Mouse (Mus musculus) heart, postnatal 0 days (tissue): Measurements from ENCODE around the gene Slc12a5. TPM values are rescaled to one million over a fixed set of nuclear protein-coding genes. Genes with fewer than 3 reads are reported as not detected.

ENCODE experiments used
- ATAC-seq: fragments of 200-750 bp; cut with Nextera tagmentation; 2 replicates; pipeline ENCODE4 v1.8.0; 2017; ENCODE audit warnings: low read depth, moderate number of reproducible peaks, moderate library complexity; ENCODE audit not compliant: insufficient read depth
- DNase-seq: peaks from one replicate; pipeline ENCODE4 v3.0.0-alpha.2; 2016; ENCODE audit warnings: low spot score
- H3K27ac ChIP-seq: fragments of 300-500 bp; sonication (generic); 2 replicates; pipeline ENCODE4 v1.5.1; 2014; ENCODE audit warnings: low read depth, mild to moderate bottlenecking
- H3K27me3 ChIP-seq: fragments of 300-500 bp; sonication (generic); 2 replicates; pipeline ENCODE4 v1.6.1; 2014; ENCODE audit warnings: low read length, mixed read lengths; ENCODE audit not compliant: control insufficient read depth, insufficient read depth
- H3K36me3 ChIP-seq: fragments of 300-500 bp; sonication (generic); replicated peaks from 2 replicates; pipeline ENCODE4 v1.6.1; 2014; ENCODE audit warnings: low read length, mixed read lengths; ENCODE audit not compliant: control insufficient read depth, insufficient read depth
- H3K4me1 ChIP-seq: fragments of 300-500 bp; sonication (generic); 2 replicates; pipeline ENCODE4 v1.6.1; 2014; ENCODE audit warnings: antibody characterized with exemption; ENCODE audit not compliant: control insufficient read depth, insufficient read depth
- H3K4me2 ChIP-seq: fragments of 300-500 bp; sonication (generic); 2 replicates; pipeline ENCODE4 v1.6.1; 2014; ENCODE audit warnings: low read depth, mild to moderate bottlenecking, low read length, moderate library complexity
- H3K4me3 ChIP-seq: fragments of 300-500 bp; sonication (generic); 2 replicates; pipeline ENCODE4 v1.5.1; 2014; ENCODE audit warnings: low read depth, low read length
- H3K9ac ChIP-seq: fragments of 300-500 bp; sonication (generic); replicated peaks from 2 replicates; pipeline ENCODE4 v1.6.1; 2014; ENCODE audit warnings: low read depth, low read length, mixed read lengths
- H3K9me3 ChIP-seq: fragments of 300-500 bp; sonication (generic); replicated peaks from 2 replicates; pipeline ENCODE4 v1.6.1; 2016; ENCODE audit warnings: low read length; ENCODE audit not compliant: control insufficient read depth
- CTCF ChIP-seq: IDR thresholded peaks from 2 replicates; pipeline ENCODE4 v1.5.1; 2016; ENCODE audit warnings: antibody characterized with exemption, control low read depth, low read depth
- EP300 ChIP-seq: IDR thresholded peaks from 2 replicates; pipeline ENCODE4 v1.6.1; 2016; ENCODE audit warnings: antibody characterized with exemption, low read depth
- WGBS: fragments of 180-500 bp; shearing (Covaris S2); extraction: QIAGEN DNeasy Blood & Tissue Kit; methylation state at CpG from one replicate; pipeline ENCODE4 v1.1.7; 2014; 5-methylcytosine and 5-hydroxymethylcytosine counted together
- polyA plus RNA-seq: library from polyadenylated mRNA; unstranded; fragments of >200 nt; fragmentation: Nextera tagmentation; extraction: Ambion mirVana; gene quantifications from 2 replicates; pipeline ENCODE4 v1.2.1, GENCODE M21; 2015
- total RNA-seq: library from RNA; depleted of rRNA; stranded (reverse); fragments of >200 nt; gene quantifications from 2 replicates; pipeline ENCODE4 v1.2.3, GENCODE M21; 2014; ENCODE audit warnings: low replicate concordance

The Slc12a5 gene
- total and polyA plus RNA-seq, 2 experiments from 2014 or later = 0.31 to 0.50 TPM

DNA sequence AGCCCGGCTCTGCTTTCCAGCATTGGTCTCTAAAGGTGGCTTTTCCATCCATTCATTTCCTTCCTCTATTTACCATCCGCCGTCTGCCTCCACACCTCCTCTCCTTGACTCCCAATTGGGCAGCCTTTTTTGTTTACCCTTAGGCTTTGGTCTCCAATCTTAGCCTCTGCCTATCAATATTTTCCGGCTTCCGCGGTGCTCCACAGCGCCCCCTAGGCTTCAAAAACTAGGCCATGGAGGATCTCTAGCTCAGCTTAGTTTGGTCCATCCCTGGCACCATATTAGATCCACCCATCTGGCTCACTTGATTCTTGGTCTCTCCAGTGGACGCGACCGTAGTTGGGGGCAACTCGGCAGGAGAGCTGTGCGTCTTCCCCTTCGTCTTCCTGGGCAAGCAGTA lies 10.1 kb upstream of the Slc12a5 start:
- TF ChIP-seq CTCF (peak; percentile 19; the same call in 1 of the 2 replicates), EP300 (no peak)
- H3K4me2 ChIP-seq = no peak overlapping the region
- H3K36me3 ChIP-seq = no peaks in the 10 kb centered on the region
- WGBS = 26% methylated on average over 13 of the region's 13 CpGs
- DNase-seq (no peak), ATAC-seq (no peak)
- no peak overlapping the region for H3K27ac ChIP-seq
- H3K4me1 ChIP-seq = no peaks in the 10 kb centered on the region
- no peak overlapping the region for H3K9ac ChIP-seq
- no peaks in the 10 kb centered on the region for H3K9me3 ChIP-seq
- no peak overlapping the region for H3K4me3 ChIP-seq
- peaks cover 89% of the 10 kb centered on the region for H3K27me3 ChIP-seq

GRCm38 (mm10) chr2:164951745-164952144 lies 8.9 kb upstream of the Slc12a5 start:
- Histone ChIP-seq H3K4me2 (no peak overlapping the region), H3K27me3 (peaks cover 87% of the 10 kb centered on the region), H3K27ac (no peak overlapping the region), H3K9me3 (no peaks in the 10 kb centered on the region), H3K9ac (no peak overlapping the region), H3K4me3 (no peak overlapping the region), H3K4me1 (no peaks in the 10 kb centered on the region), H3K36me3 (no peaks in the 10 kb centered on the region)
- TF ChIP-seq CTCF (no peak), EP300 (no peak)
- 73% methylated on average over 4 of the region's 4 CpGs for WGBS
- DNase-seq (no peak), ATAC-seq (no peak)

DNA sequence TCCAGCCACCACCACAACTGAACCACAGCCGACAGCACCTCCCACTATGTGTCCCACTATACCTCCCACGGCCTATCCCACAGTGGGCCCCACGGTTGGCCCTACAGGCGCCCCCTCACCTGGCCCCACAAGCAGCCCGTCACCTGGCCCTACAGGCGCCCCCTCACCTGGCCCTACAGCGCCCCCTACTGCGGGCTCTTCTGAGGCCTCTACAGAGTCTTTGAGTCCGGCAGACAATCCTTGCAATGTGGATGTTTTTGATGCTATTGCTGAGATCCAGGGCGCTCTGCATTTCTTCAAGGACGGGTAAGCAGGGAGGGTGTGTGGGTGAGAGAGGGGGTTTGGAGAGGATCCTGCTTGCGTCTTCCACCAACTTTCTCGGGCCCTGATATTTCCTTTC lies 8.2 kb upstream of the Slc12a5 start:
- DNase-seq = no peak
- no peak for TF ChIP-seq CTCF
- TF ChIP-seq EP300 = no peak
- no peak for ATAC-seq
- no peak overlapping the region for H3K27ac ChIP-seq
- no peaks in the 10 kb centered on the region for H3K36me3 ChIP-seq
- H3K27me3 ChIP-seq = peaks cover 87% of the 10 kb centered on the region
- no peak overlapping the region for H3K9ac ChIP-seq
- H3K4me1 ChIP-seq = no peaks in the 10 kb centered on the region
- no peak overlapping the region for H3K4me3 ChIP-seq
- H3K9me3 ChIP-seq = no peaks in the 10 kb centered on the region
- H3K4me2 ChIP-seq = no peak overlapping the region
- WGBS = 33% methylated on average over 13 of the region's 13 CpGs

- TF ChIP-seq CTCF (peak; percentile 88), EP300 (no peak)
- peaks cover 82% of the 10 kb centered on the region for H3K27me3 ChIP-seq
- ATAC-seq = peak; percentile 80
Measured at GRCm38 (mm10) chr2:164953224-164953623, 7.4 kb upstream of the Slc12a5 start.

GRCm38 (mm10) chr2:164955725-164956124 lies 4.9 kb upstream of the Slc12a5 start:
- ATAC-seq (no peak), DNase-seq (no peak)
- TF ChIP-seq CTCF = no peak
- TF ChIP-seq EP300 = no peak
- H3K4me3 ChIP-seq = no peak overlapping the region
- H3K27me3 ChIP-seq = peaks cover 62% of the 10 kb centered on the region
- no peaks in the 10 kb centered on the region for H3K4me1 ChIP-seq
- H3K9ac ChIP-seq = no peak overlapping the region
- no peak overlapping the region for H3K4me2 ChIP-seq
- no peaks in the 10 kb centered on the region for H3K9me3 ChIP-seq
- H3K27ac ChIP-seq = no peak overlapping the region
- WGBS = 64% methylated on average over 4 of the region's 4 CpGs
- no peaks in the 10 kb centered on the region for H3K36me3 ChIP-seq

More at GRCm38 (mm10) chr2:164953224-164953623, 7.4 kb upstream of the Slc12a5 start:
- H3K9me3 ChIP-seq = no peaks in the 10 kb centered on the region
- no peaks in the 10 kb centered on the region for H3K36me3 ChIP-seq
- no peak overlapping the region for H3K27ac ChIP-seq
- no peaks in the 10 kb centered on the region for H3K4me1 ChIP-seq
- peak; percentile 71 for DNase-seq
- no peak overlapping the region for H3K4me3 ChIP-seq
- H3K9ac ChIP-seq = no peak overlapping the region
- no peak overlapping the region; the same call in 1 of the 2 replicates for H3K4me2 ChIP-seq
- WGBS = 2% methylated on average over 21 of the region's 21 CpGs

DNA sequence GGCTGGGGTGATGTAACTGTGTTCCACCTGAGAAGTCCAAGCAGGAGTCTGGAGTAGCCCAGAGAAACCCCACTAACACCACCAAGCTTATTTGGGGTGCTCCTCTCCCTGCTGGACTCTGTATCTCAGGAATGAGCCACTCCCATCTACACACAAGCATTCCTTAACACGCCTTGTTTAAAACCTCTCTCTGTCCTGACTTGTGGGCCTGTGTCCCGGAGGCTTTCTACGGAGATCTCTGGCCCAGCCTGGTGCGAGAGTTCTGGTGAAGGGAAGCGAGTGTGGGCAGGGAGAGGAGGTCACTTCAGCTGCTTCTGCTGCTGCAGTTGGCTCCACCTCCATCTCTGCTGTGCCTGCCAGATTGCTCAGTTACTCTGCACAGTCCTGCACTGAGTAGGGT lies 4.4 kb upstream of the Slc12a5 start:
- Histone ChIP-seq H3K27me3 (peaks cover 62% of the 10 kb centered on the region), H3K36me3 (no peaks in the 10 kb centered on the region), H3K4me2 (no peak overlapping the region), H3K9ac (no peak overlapping the region), H3K9me3 (no peaks in the 10 kb centered on the region), H3K4me3 (no peak overlapping the region), H3K27ac (no peak overlapping the region), H3K4me1 (no peaks in the 10 kb centered on the region)
- no peak for ATAC-seq
- no peak for DNase-seq
- 54% methylated on average over 5 of the region's 5 CpGs for WGBS
- no peak for TF ChIP-seq CTCF
- no peak for TF ChIP-seq EP300
